Mouse (Mus musculus) heart, embryonic 16.5 days (tissue): ENCODE data around the gene Mboat2. TPM values are rescaled to one million over a fixed set of nuclear protein-coding genes. Genes with fewer than 3 reads are reported as not detected.

Source experiments
- ATAC-seq: fragments of 200-750 bp; cut with Nextera tagmentation; replicated peaks from 2 replicates; pipeline ENCODE4 v1.8.0; 2017; ENCODE audit warnings: moderate number of reproducible peaks; ENCODE audit not compliant: insufficient read depth, low FRiP score; ENCODE audit errors: extremely low read depth
- H3K27ac ChIP-seq: fragments of 300-500 bp; sonication (generic); 2 replicates; pipeline ENCODE4 v1.5.1; 2014; ENCODE audit warnings: mild to moderate bottlenecking, low read length, control low read depth, moderate library complexity
- H3K27me3 ChIP-seq: fragments of 300-500 bp; sonication (generic); 2 replicates; pipeline ENCODE4 v1.6.1; 2014; ENCODE audit warnings: low read length, mixed read lengths; ENCODE audit not compliant: control insufficient read depth, insufficient read depth
- H3K36me3 ChIP-seq: fragments of 300-500 bp; sonication (generic); 2 replicates; pipeline ENCODE4 v1.6.1; 2014; ENCODE audit not compliant: control insufficient read depth, insufficient read depth
- H3K4me1 ChIP-seq: fragments of 300-500 bp; sonication (generic); 2 replicates; pipeline ENCODE4 v1.6.1; 2014; ENCODE audit warnings: low read length, mixed read lengths; ENCODE audit not compliant: control insufficient read depth, insufficient read depth
- H3K4me2 ChIP-seq: fragments of 300-500 bp; sonication (generic); 2 replicates; pipeline ENCODE4 v1.6.1; 2014; ENCODE audit warnings: low read depth, mild to moderate bottlenecking, control low read depth, low read length
- H3K4me3 ChIP-seq: fragments of 300-500 bp; sonication (generic); 2 replicates; pipeline ENCODE4 v1.5.1; 2014; ENCODE audit warnings: mild to moderate bottlenecking, control low read depth, low read length
- H3K9ac ChIP-seq: fragments of 300-500 bp; sonication (generic); 2 replicates; pipeline ENCODE4 v1.6.1; 2014; ENCODE audit warnings: low read length, control low read depth
- H3K9me3 ChIP-seq: fragments of 300-500 bp; sonication (generic); replicated peaks from 2 replicates; pipeline ENCODE4 v1.6.1; 2016; ENCODE audit warnings: low read length; ENCODE audit not compliant: control insufficient read depth
- WGBS: fragments of 180-500 bp; shearing (Covaris S2); extraction: QIAGEN DNeasy Blood & Tissue Kit; methylation state at CpG from one replicate; pipeline ENCODE4 v1.1.7; 2014; 5-methylcytosine and 5-hydroxymethylcytosine counted together
- polyA plus RNA-seq: library from polyadenylated mRNA; unstranded; fragments of >200 nt; fragmentation: Nextera tagmentation; extraction: Ambion mirVana; gene quantifications from 2 replicates; pipeline ENCODE4 v1.2.1, GENCODE M21; 2015

Gene Mboat2
- polyA plus RNA-seq, 1 experiment from 2014 or later = 28.8 TPM

GRCm38 (mm10) chr12:24958526-24958925, 127.8 kb downstream of the Mboat2 start:
- Histone ChIP-seq H3K4me1 (peaks cover 4% of the 10 kb centered on the region; the same call in 1 of the 2 replicates), H3K4me2 (no peak overlapping the region), H3K27ac (no peak overlapping the region), H3K9ac (no peak overlapping the region), H3K27me3 (no peaks in the 10 kb centered on the region), H3K36me3 (no peaks in the 10 kb centered on the region), H3K4me3 (no peak overlapping the region), H3K9me3 (no peaks in the 10 kb centered on the region)
- 84% methylated on average over 3 of the region's 3 CpGs for WGBS
- ATAC-seq = no peak

GRCm38 (mm10) chr12:24961821-24962220, 131.1 kb downstream of the Mboat2 start:
- H3K9ac ChIP-seq = no peak overlapping the region
- H3K4me1 ChIP-seq = peaks cover 11% of the 10 kb centered on the region
- H3K4me3 ChIP-seq = no peak overlapping the region
- no peak overlapping the region for H3K27ac ChIP-seq
- WGBS = 87% methylated on average over 7 of the region's 7 CpGs
- H3K4me2 ChIP-seq = no peak overlapping the region
- peaks cover 4% of the 10 kb centered on the region for H3K9me3 ChIP-seq
- no peaks in the 10 kb centered on the region for H3K27me3 ChIP-seq
- no peaks in the 10 kb centered on the region for H3K36me3 ChIP-seq
- ATAC-seq = no peak

- no peak overlapping the region for H3K27ac ChIP-seq
- WGBS = 83% methylated on average over 11 of the region's 11 CpGs
- no peaks in the 10 kb centered on the region for H3K36me3 ChIP-seq
- ATAC-seq = no peak
- H3K4me1 ChIP-seq = peaks cover 11% of the 10 kb centered on the region
- no peak overlapping the region for H3K9ac ChIP-seq
- H3K27me3 ChIP-seq = no peaks in the 10 kb centered on the region
- peaks cover 5% of the 10 kb centered on the region for H3K9me3 ChIP-seq
- H3K4me2 ChIP-seq = no peak overlapping the region
- no peak overlapping the region for H3K4me3 ChIP-seq
Observed at GRCm38 (mm10) chr12:24962362-24962967, 131.8 kb downstream of the Mboat2 start.

GRCm38 (mm10) chr12:24963393-24964022, 132.8 kb downstream of the Mboat2 start:
- H3K9ac ChIP-seq = peak overlapping the region; percentile 69
- H3K9me3 ChIP-seq = peaks cover 5% of the 10 kb centered on the region
- H3K4me1 ChIP-seq = peaks cover 11% of the 10 kb centered on the region
- peak overlapping the region; percentile 39 for H3K4me3 ChIP-seq
- no peaks in the 10 kb centered on the region; the same call in 1 of the 2 replicates for H3K36me3 ChIP-seq
- peak overlapping the region; percentile 76 for H3K27ac ChIP-seq
- ATAC-seq = peak; percentile 60; the same call in 1 of the 2 replicates
- peak overlapping the region; percentile 66 for H3K4me2 ChIP-seq
- H3K27me3 ChIP-seq = no peaks in the 10 kb centered on the region
- WGBS = 33% methylated on average over 13 of the region's 13 CpGs

GRCm38 (mm10) chr12:24965406-24965805, 134.7 kb downstream of the Mboat2 start:
- ATAC-seq = no peak

GRCm38 (mm10) chr12:24966046-24966445, 135.4 kb downstream of the Mboat2 start:
- H3K4me3 ChIP-seq = no peak overlapping the region
- H3K4me1 ChIP-seq = peaks cover 11% of the 10 kb centered on the region
- H3K9ac ChIP-seq = no peak overlapping the region
- H3K27me3 ChIP-seq = no peaks in the 10 kb centered on the region
- no peak overlapping the region for H3K27ac ChIP-seq
- peaks cover 5% of the 10 kb centered on the region for H3K9me3 ChIP-seq
- ATAC-seq = no peak
- WGBS = 77% methylated on average over 2 of the region's 2 CpGs
- no peak overlapping the region for H3K4me2 ChIP-seq
- H3K36me3 ChIP-seq = no peaks in the 10 kb centered on the region; the same call in 1 of the 2 replicates

More at GRCm38 (mm10) chr12:24965406-24965805, 134.7 kb downstream of the Mboat2 start:
- Histone ChIP-seq H3K9ac (no peak overlapping the region), H3K27me3 (no peaks in the 10 kb centered on the region), H3K9me3 (peaks cover 5% of the 10 kb centered on the region), H3K27ac (no peak overlapping the region), H3K4me2 (no peak overlapping the region), H3K4me1 (peaks cover 11% of the 10 kb centered on the region), H3K36me3 (no peaks in the 10 kb centered on the region; the same call in 1 of the 2 replicates), H3K4me3 (no peak overlapping the region)
- 88% methylated on average over 6 of the region's 6 CpGs for WGBS

GRCm38 (mm10) chr12:24971490-24972200, 141.0 kb downstream of the Mboat2 start:
- no peaks in the 10 kb centered on the region for H3K27me3 ChIP-seq
- H3K4me3 ChIP-seq = no peak overlapping the region
- 74% methylated on average over 5 of the region's 5 CpGs for WGBS
- H3K36me3 ChIP-seq = no peaks in the 10 kb centered on the region; the same call in 1 of the 2 replicates
- no peak for ATAC-seq
- H3K4me1 ChIP-seq = peaks cover 17% of the 10 kb centered on the region
- H3K27ac ChIP-seq = no peak overlapping the region
- H3K9ac ChIP-seq = no peak overlapping the region
- H3K4me2 ChIP-seq = no peak overlapping the region
- H3K9me3 ChIP-seq = peaks cover 3% of the 10 kb centered on the region

- H3K27me3 ChIP-seq = no peaks in the 10 kb centered on the region
- no peak for ATAC-seq
- no peak overlapping the region for H3K9ac ChIP-seq
- 66% methylated on average over 8 of the region's 8 CpGs for WGBS
- H3K4me2 ChIP-seq = no peak overlapping the region
- H3K9me3 ChIP-seq = no peaks in the 10 kb centered on the region
- no peak overlapping the region for H3K4me3 ChIP-seq
- H3K27ac ChIP-seq = no peak overlapping the region
- peaks cover 21% of the 10 kb centered on the region for H3K4me1 ChIP-seq
- no peaks in the 10 kb centered on the region; the same call in 1 of the 2 replicates for H3K36me3 ChIP-seq
Observed at GRCm38 (mm10) chr12:24972371-24973350, 142.0 kb downstream of the Mboat2 start.
